Mouse (Mus musculus) hindbrain, embryonic 15.5 days (tissue): ENCODE results near the gene Pgp. TPM values are rescaled to one million over a fixed set of nuclear protein-coding genes. Genes with fewer than 3 reads are reported as not detected.

Experiments
- ATAC-seq: fragments of 200-750 bp; cut with Nextera tagmentation; 2 replicates; pipeline ENCODE4 v1.8.0; 2017; ENCODE audit warnings: low read depth, moderate number of reproducible peaks, moderate TSS enrichment; ENCODE audit not compliant: low FRiP score
- H3K27ac ChIP-seq: fragments of 300-500 bp; sonication (generic); replicated peaks from 2 replicates; pipeline ENCODE4 v1.5.1; 2015; ENCODE audit warnings: mild to moderate bottlenecking, inconsistent platforms
- H3K27me3 ChIP-seq: fragments of 300-500 bp; sonication (generic); 2 replicates; pipeline ENCODE4 v1.6.1; 2015; ENCODE audit warnings: control low read depth, inconsistent platforms
- H3K36me3 ChIP-seq: fragments of 300-500 bp; sonication (generic); 2 replicates; pipeline ENCODE4 v1.6.1; 2015; ENCODE audit warnings: control low read depth, inconsistent platforms
- H3K4me1 ChIP-seq: fragments of 300-500 bp; sonication (generic); replicated peaks from 2 replicates; pipeline ENCODE4 v1.6.1; 2015; ENCODE audit warnings: control low read depth, inconsistent platforms
- H3K4me2 ChIP-seq: fragments of 300-500 bp; sonication (generic); 2 replicates; pipeline ENCODE4 v1.6.1; 2015; ENCODE audit warnings: moderate library complexity, mild to moderate bottlenecking, inconsistent platforms
- H3K4me3 ChIP-seq: fragments of 300-500 bp; sonication (generic); 2 replicates; pipeline ENCODE4 v1.5.1; 2015; ENCODE audit warnings: mild to moderate bottlenecking, inconsistent platforms
- H3K9ac ChIP-seq: fragments of 300-500 bp; sonication (generic); 2 replicates; pipeline ENCODE4 v1.6.1; 2015; ENCODE audit warnings: inconsistent platforms
- H3K9me3 ChIP-seq: fragments of 300-500 bp; sonication (generic); 2 replicates; pipeline ENCODE4 v1.6.1; 2016; ENCODE audit warnings: control low read depth, inconsistent platforms
- WGBS: fragments of 180-500 bp; shearing (Covaris S2); methylation state at CpG from one replicate; pipeline ENCODE4 v1.1.7; 2015; 5-methylcytosine and 5-hydroxymethylcytosine counted together
- polyA plus RNA-seq: library from polyadenylated mRNA; unstranded; fragments of >200 nt; fragmentation: Nextera tagmentation; extraction: Ambion mirVana; gene quantifications from 2 replicates; pipeline ENCODE4 v1.2.1, GENCODE M21; 2015

The Pgp gene
- polyA plus RNA-seq, 1 experiment from 2014 or later = 75.6 TPM

DNA sequence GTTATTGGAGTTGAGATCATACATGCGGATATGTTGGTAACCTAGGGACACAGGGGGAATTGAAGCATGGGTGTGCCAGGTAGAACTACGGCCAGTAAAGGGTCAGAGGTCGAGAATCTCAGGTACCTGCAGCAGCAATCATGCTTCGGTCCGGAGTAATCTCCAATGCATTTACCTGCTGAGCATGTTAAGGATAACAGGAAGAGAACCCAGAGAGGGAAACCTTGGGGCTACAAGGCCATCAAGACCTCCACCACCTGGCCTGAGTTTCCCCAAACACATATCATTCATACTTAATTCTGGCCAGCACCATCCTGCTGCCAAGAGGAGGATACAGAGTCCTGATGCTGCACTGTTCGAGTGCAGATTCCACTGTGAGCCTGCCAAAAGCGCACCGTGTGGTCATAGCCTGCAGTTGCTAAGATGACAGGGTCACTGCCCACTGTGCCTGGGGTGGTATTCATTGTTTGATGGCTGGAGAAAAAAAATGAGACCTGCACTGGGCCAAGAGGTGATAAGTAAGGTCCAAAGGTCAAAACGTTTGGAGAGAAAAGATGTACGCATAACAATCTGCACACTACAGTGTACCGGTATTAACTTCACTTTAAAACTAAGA is 7.9 kb downstream of the Pgp start:
- no peaks in the 10 kb centered on the region for H3K9me3 ChIP-seq
- peaks cover 30% of the 10 kb centered on the region for H3K36me3 ChIP-seq
- peak overlapping the region; percentile 86 for H3K4me3 ChIP-seq
- H3K9ac ChIP-seq = peak overlapping the region; percentile 86
- 48% methylated on average over 11 of the region's 11 CpGs for WGBS
- H3K4me2 ChIP-seq = peak overlapping the region; percentile 58
- H3K4me1 ChIP-seq = peaks cover 30% of the 10 kb centered on the region
- peak overlapping the region; percentile 99; the same call in 1 of the 2 replicates for H3K27ac ChIP-seq
- no peaks in the 10 kb centered on the region for H3K27me3 ChIP-seq
- peak; percentile 21; the same call in 1 of the 2 replicates for ATAC-seq

DNA sequence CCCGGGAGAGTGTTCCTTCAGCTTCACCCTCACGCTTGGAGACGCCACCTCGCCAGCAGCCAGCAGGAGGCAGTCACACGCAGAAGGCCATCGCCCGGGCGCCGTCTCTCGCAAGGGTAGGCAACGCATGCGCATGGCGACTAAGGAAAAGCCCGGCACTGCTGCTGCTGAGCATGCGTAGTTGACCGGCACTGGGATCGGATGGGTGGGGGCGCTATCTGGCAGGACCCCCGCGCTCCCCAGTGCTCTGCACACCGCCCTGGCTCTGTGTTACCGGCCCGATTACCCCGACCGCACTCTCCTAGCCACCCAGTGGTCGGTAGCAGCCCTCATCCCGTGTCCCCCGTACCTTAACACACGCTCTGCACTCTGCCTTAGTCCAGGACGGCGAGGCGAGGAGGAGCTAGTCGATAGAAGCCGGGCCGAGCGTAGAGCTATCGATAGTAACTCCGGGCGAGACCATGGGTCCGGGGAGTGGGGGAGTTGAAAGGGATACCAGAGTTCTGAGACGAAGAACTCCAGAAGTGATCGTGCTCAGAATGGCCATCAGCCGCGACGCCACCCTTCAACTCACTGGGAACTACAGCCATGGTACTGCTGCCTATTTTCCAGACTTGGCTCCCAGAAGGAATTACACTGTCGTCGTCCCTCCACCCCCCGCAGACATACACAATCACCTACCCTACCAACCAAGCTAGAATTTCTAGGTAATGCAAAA is 8.6 kb downstream of the Pgp start, which contains the start of gene Mlst8:
Gene Mlst8 (minus strand): TSS at position 416 of the 718 bp plus-strand sequence.
- Histone ChIP-seq H3K4me1 (peaks cover 28% of the 10 kb centered on the region), H3K27ac (peak within 1 kb of the TSS; percentile 99), H3K9me3 (no peaks in the 10 kb centered on the region), H3K9ac (peak within 1 kb of the TSS; percentile 86), H3K27me3 (no peaks in the 10 kb centered on the region), H3K36me3 (peaks cover 30% of the 10 kb centered on the region), H3K4me2 (peak within 1 kb of the TSS; percentile 58), H3K4me3 (peak within 1 kb of the TSS; percentile 86)
- ATAC-seq = peak; percentile 94
- WGBS = under 1% methylated on average over 48 of the region's 48 CpGs

DNA sequence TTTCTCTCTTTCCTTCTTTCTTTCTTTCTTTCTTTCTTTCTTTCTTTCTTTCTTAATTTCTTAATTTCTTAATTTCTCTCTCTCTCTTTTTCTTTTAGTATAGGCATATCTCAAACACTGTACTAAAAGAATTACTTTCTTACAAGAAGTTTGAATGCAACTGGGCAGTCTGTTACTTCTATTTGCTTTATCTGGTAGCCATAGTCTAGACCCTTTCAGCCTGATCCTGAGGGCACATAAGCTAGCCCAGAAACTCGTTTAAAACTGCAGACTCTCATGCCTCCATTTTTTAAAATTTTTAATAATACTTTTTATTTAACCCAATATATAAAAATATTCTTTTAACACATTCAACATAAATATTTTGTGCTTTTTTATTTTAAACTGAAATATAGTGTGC is 9.2 kb downstream of the Pgp start:
- Histone ChIP-seq H3K4me3 (peak overlapping the region; percentile 86), H3K4me2 (peak overlapping the region; percentile 58), H3K9ac (no peak overlapping the region), H3K4me1 (peaks cover 22% of the 10 kb centered on the region), H3K27ac (peak overlapping the region; percentile 66), H3K9me3 (no peaks in the 10 kb centered on the region), H3K27me3 (no peaks in the 10 kb centered on the region), H3K36me3 (peaks cover 24% of the 10 kb centered on the region)
- 29% methylated on average over 1 of the region's 1 CpGs for WGBS
- no peak for ATAC-seq

DNA sequence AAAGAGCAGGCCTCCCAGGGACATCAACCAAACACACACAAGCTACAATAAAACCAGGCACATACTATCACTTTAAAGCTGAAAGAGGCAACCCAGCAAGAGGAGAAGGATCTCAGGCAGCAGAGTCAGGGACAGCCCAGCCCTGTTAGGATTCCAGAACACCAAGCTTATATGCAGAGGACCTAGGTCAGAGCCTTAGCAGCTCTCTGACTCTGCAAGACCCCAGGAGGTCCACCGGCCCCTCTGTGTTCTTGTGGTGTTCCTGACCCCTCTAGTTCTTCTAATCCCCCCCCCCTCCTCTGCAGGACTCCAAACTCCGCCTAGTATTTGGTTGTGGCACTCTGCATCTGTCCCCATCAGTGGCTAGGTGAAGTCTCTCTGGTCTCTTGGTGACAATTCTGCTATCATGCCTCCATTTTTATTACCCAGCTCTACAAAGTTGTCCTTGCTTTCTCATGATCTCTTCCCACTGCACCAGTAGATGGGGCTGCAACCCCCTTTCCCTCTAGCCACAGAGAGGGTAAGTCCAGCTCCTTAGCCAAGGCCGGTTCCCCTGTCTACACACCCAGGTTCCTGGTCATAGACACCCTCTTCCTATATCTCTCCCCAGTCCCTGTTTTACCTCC is 10.1 kb downstream of the Pgp start:
- Histone ChIP-seq H3K4me2 (no peak overlapping the region), H3K4me3 (no peak overlapping the region), H3K27me3 (no peaks in the 10 kb centered on the region), H3K27ac (no peak overlapping the region), H3K36me3 (peaks cover 17% of the 10 kb centered on the region), H3K4me1 (peaks cover 20% of the 10 kb centered on the region), H3K9me3 (no peaks in the 10 kb centered on the region), H3K9ac (no peak overlapping the region)
- WGBS = 40% methylated on average over 3 of the region's 3 CpGs
- ATAC-seq = no peak

DNA sequence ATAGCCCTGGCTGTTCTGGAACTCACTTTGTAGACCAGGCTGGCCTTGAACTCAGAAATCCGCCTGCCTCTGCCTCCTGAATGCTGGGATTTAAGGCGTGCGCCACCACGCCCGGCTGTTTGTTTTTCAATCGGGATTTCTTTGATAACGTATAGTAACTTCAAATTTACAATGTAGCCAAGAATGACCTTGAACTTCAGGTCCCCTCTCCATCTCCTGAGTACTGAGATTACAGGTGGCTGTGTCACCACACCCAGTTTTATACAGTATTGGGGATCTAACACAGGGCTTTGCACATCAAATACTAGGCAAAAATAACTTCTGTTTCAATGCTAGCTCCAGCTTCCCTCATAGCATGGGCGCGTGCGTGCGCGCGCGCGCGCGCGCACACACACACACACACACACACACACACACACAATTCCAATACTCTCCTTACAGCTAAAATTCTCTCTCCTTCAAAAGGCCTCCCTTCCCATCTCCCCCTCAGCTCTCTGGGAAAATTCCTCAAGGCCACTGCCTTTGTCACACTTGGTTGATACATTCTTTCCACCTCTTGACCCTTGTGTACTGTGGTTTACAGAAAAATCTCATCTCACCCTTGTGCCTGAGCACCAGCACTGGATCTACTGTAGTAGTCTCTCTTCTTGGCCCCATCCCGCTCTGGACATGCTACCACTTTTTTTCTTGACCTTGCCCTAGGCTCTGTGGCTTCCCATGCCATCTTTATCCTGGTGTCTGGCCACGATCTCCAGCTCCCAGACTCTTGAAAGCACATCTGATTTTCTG is 11.0 kb downstream of the Pgp start:
- no peak overlapping the region for H3K9ac ChIP-seq
- H3K27ac ChIP-seq = no peak overlapping the region
- H3K4me1 ChIP-seq = peaks cover 26% of the 10 kb centered on the region
- no peak overlapping the region for H3K4me2 ChIP-seq
- H3K27me3 ChIP-seq = no peaks in the 10 kb centered on the region
- WGBS = 95% methylated on average over 20 of the region's 20 CpGs
- no peak for ATAC-seq
- H3K4me3 ChIP-seq = no peak overlapping the region
- peaks cover 7% of the 10 kb centered on the region; the same call in 1 of the 2 replicates for H3K36me3 ChIP-seq
- no peaks in the 10 kb centered on the region for H3K9me3 ChIP-seq

DNA sequence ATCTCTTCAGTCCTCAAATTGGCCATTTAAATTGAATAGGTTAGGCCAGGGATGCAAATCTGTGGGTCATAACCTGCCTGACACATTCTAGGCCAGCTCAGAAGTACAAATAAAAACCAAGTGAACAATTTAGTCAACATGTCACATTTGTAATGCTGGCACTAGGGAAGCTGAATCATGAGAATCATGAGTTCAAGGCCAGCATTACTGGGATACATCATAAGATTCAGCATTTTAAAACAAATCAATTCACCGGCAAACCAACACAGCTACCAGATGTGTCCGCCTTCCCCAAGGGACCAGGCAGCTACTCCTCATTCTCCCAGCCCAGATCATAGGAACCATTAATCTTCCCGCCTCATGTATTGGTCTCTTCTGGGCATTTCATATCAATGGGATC is 13.3 kb downstream of the Pgp start:
- Histone ChIP-seq H3K27me3 (no peaks in the 10 kb centered on the region), H3K4me2 (no peak overlapping the region), H3K4me1 (peaks cover 26% of the 10 kb centered on the region), H3K4me3 (no peak overlapping the region), H3K36me3 (no peaks in the 10 kb centered on the region), H3K27ac (no peak overlapping the region), H3K9me3 (no peaks in the 10 kb centered on the region), H3K9ac (no peak overlapping the region)
- whole genome bisulfite sequencing = 64% methylated on average over 3 of the region's 3 CpGs
- ATAC-seq = no peak

DNA sequence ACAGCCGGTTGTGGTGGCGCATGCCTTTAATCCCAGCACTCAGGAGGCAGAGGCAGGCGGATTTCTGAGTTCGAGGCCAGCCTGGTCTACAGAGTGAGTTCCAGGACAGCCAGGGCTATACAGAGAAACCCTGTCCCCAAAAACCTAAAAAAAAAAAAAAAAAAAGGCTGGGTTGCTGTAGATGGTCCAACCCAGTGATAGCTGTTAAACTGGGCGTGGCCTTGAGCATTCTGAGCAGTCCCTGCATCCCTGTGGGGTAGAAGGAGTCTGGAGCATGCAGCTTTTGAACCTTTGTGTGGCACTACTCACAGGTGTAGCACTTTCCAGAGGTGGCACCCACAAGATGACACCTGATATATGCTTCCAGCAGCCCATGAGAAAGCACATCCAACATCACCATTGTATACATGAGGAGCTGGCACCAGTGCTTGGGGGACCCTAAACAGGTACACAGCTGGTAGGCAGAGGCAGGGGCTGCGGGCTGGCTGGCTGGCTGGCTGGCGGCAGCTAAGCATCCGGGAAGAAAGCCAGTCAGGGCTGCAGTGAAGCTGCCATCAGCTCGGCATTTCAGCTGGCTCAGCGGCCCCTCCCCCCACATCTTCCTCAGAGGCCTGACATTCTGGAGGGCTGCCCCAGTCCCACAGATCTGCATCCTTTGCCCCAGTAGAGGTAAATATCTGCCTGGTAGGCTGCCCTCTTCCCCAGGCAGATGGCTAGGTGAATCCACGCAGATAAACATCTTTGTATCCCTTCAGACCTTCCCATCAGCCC is 15.1 kb downstream of the Pgp start:
- H3K4me2 ChIP-seq = peak overlapping the region; percentile 12; the same call in 1 of the 2 replicates
- WGBS = 42% methylated on average over 11 of the region's 11 CpGs
- no peak for ATAC-seq

DNA sequence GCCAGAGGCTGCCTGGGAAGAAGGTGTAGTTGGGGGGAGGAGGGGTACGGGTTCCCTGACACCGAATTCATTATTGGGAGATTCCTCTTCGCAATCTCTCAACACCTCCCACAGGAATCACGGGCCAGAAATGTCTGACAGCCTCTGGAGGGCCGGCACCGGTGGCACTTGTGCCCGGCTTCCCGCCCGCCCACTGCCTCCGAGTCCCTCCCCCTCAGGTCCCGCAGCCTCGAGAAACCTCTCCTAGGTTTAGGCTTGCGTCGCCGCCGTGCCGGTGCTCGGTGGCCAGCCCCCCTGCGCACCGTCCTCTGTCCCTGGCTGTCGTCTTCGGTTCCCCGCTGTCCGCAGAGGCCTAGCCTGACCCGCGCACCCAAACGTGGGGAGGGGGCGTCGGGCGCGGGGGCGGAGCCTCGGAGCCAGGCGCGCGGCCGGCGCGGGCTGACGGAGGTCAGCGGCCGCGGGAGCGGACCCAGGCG is 18.0 kb downstream of the Pgp start, which contains the start of gene Caskin1:
Gene Caskin1 (plus strand): TSS at position 416 of the 476 bp plus-strand sequence.
- H3K27me3 ChIP-seq = no peaks in the 10 kb centered on the region
- peak within 1 kb of the TSS; percentile 90 for H3K4me3 ChIP-seq
- no peaks in the 10 kb centered on the region for H3K36me3 ChIP-seq
- H3K9ac ChIP-seq = peak within 1 kb of the TSS; percentile 97
- WGBS = under 1% methylated on average over 43 of the region's 45 CpGs
- H3K9me3 ChIP-seq = no peaks in the 10 kb centered on the region
- peak; percentile 68 for ATAC-seq
- H3K27ac ChIP-seq = peak within 1 kb of the TSS; percentile 97
- H3K4me2 ChIP-seq = peak within 1 kb of the TSS; percentile 76
- peaks cover 41% of the 10 kb centered on the region for H3K4me1 ChIP-seq

More for the DNA sequence above, 15.1 kb downstream of the Pgp start:
- H3K27me3 ChIP-seq = no peaks in the 10 kb centered on the region
- no peak overlapping the region for H3K4me3 ChIP-seq
- peaks cover 31% of the 10 kb centered on the region for H3K4me1 ChIP-seq
- no peaks in the 10 kb centered on the region for H3K36me3 ChIP-seq
- H3K9me3 ChIP-seq = no peaks in the 10 kb centered on the region
- H3K9ac ChIP-seq = peak overlapping the region; percentile 15; the same call in 1 of the 2 replicates
- peak overlapping the region; percentile 74 for H3K27ac ChIP-seq

DNA sequence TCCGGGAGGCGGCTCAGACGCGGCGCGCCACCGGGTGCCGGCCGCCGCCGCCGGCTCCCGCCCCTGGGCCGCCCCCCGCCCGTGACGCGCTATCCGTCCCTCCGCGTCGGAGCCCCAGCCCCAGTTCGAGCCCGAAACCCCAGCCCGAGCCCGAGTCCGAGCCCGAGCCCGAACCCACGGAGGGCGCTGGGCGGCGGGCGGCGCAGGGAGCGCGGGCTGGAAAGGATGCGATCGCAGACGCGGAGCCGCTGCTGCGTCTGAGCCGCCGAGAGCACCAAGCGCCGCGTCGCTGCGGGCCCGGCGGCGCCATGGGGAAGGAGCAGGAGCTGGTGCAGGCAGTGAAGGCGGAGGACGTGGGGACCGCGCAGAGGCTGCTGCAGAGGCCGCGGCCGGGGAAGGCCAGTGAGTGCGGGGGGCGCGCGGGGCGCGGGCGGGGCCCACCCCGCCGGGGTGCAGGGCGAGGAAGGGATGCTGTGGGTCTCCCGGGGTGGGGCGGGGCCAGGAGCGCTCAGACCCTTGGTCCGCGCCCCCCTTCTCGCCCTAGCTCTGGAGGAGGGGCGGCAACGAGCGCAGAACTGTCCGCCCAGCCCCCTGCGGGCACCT is 18.6 kb downstream of the Pgp start:
- Histone ChIP-seq H3K27ac (peak overlapping the region; percentile 97), H3K4me1 (peaks cover 41% of the 10 kb centered on the region), H3K36me3 (no peaks in the 10 kb centered on the region), H3K9me3 (no peaks in the 10 kb centered on the region), H3K4me3 (peak overlapping the region; percentile 90), H3K4me2 (peak overlapping the region; percentile 76), H3K9ac (peak overlapping the region; percentile 97), H3K27me3 (no peaks in the 10 kb centered on the region)
- under 1% methylated on average over 56 of the region's 81 CpGs for WGBS
- ATAC-seq = peak; percentile 77

DNA sequence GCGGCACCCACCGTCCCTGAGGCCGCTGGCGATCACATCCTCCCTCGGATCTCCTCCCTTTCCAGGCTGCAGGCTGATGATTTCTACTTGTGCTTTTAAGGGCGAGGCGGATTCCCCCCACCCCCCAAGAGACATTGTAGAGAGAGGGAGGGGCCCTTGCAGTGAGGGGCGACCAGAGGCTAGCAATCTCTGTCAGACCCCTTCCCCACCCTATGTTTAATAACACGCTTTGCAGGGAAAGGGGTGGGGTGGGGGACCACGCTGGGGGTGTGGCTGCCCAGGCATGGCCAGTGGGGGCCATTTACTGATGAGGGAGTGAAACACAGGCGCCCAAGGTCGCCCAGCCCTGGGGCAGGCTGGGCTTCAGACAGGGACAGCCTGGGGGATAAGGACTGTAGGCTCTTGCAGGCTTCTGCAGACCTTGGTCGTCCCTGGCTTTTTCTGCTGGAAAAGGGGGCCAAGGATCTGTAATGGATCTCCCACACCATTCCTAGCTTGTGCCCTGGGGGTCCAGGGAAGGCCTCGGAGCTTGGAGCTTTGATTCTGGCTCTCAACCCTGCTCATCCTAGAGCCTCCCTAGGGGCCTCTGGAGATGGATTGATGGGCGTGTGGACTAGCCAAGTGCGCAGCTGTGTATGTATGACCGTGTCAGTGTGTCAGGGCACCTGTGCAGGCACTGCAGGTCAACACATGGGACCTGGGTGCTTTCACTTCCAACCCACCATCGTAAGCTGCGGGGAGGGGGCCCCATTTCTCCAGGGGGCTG is 19.3 kb downstream of the Pgp start:
- 11% methylated on average over 19 of the region's 19 CpGs for WGBS

More for the DNA sequence above, 19.3 kb downstream of the Pgp start:
- peak; percentile 52 for ATAC-seq
- no peaks in the 10 kb centered on the region for H3K9me3 ChIP-seq
- H3K4me3 ChIP-seq = peak overlapping the region; percentile 90
- H3K9ac ChIP-seq = peak overlapping the region; percentile 97
- peak overlapping the region; percentile 97 for H3K27ac ChIP-seq
- peak overlapping the region; percentile 76 for H3K4me2 ChIP-seq
- H3K27me3 ChIP-seq = no peaks in the 10 kb centered on the region
- no peaks in the 10 kb centered on the region for H3K36me3 ChIP-seq
- H3K4me1 ChIP-seq = peaks cover 41% of the 10 kb centered on the region
